Mouse (Mus musculus): ENCODE results near the gene Extl1.

The Extl1 gene

GRCm38 (mm10) chr4:134391636-134392035 lies 8.0 kb upstream of the Extl1 start:
- no peak for DNase-seq (ENCODE audit: low read depth, low spot score)

- DNase-seq (ENCODE audit: low read depth, low spot score) = no peak
These were observed 4.7 kb upstream of the Extl1 start for GRCm38 (mm10) chr4:134388397-134388796.

- DNase-seq (ENCODE audit: low read depth, low spot score) = no peak
These were observed 3.6 kb upstream of the Extl1 start for GRCm38 (mm10) chr4:134387268-134387667.

- DNase-seq (ENCODE audit: low read depth, low spot score) = no peak
These were observed 4.1 kb downstream of the Extl1 start for GRCm38 (mm10) chr4:134379510-134379909.

GRCm38 (mm10) chr4:134378089-134378615 lies 5.5 kb downstream of the Extl1 start:
- no peak for DNase-seq (ENCODE audit: low read depth, low spot score)

GRCm38 (mm10) chr4:134374306-134374705 lies 9.3 kb downstream of the Extl1 start:
- DNase-seq (ENCODE audit: low read depth, low spot score) = no peak

GRCm38 (mm10) chr4:134373295-134373694 lies 10.4 kb downstream of the Extl1 start:
- DNase-seq (ENCODE audit: low read depth, low spot score) = no peak

GRCm38 (mm10) chr4:134372294-134372747 lies 11.3 kb downstream of the Extl1 start:
- DNase-seq (ENCODE audit: low read depth, low spot score) = no peak

- no peak for DNase-seq (ENCODE audit: low read depth, low spot score)
These were observed 12.3 kb downstream of the Extl1 start for GRCm38 (mm10) chr4:134371316-134371855.

- no peak for DNase-seq (ENCODE audit: low read depth, low spot score)
These were observed 12.9 kb downstream of the Extl1 start for GRCm38 (mm10) chr4:134370649-134371221.

GRCm38 (mm10) chr4:134365280-134365679 lies 18.4 kb downstream of the Extl1 start:
- DNase-seq (ENCODE audit: low read depth, low spot score) = no peak

GRCm38 (mm10) chr4:134362586-134362985 lies 21.1 kb downstream of the Extl1 start:
- DNase-seq (ENCODE audit: low read depth, low spot score) = no peak

- no peak for DNase-seq (ENCODE audit: low read depth, low spot score)
These were observed 21.5 kb downstream of the Extl1 start for GRCm38 (mm10) chr4:134362124-134362523.

GRCm38 (mm10) chr4:134361215-134361614 lies 22.4 kb downstream of the Extl1 start:
- DNase-seq (ENCODE audit: low read depth, low spot score) = no peak

- DNase-seq (ENCODE audit: low read depth, low spot score) = no peak
These were observed 24.0 kb downstream of the Extl1 start for GRCm38 (mm10) chr4:134359649-134360048.

GRCm38 (mm10) chr4:134357461-134357771 lies 26.2 kb downstream of the Extl1 start:
- no peak for DNase-seq (ENCODE audit: low read depth, low spot score)

- DNase-seq (ENCODE audit: low read depth, low spot score) = peak; percentile 9
These were observed 26.8 kb downstream of the Extl1 start for GRCm38 (mm10) chr4:134356591-134357460.

- no peak for DNase-seq (ENCODE audit: low read depth, low spot score)
These were observed 27.7 kb downstream of the Extl1 start for GRCm38 (mm10) chr4:134355841-134356452.

- DNase-seq (ENCODE audit: low read depth, low spot score) = no peak
These were observed 29.9 kb downstream of the Extl1 start for GRCm38 (mm10) chr4:134353527-134354409.

- no peak for DNase-seq (ENCODE audit: low read depth, low spot score)
These were observed 30.7 kb downstream of the Extl1 start for GRCm38 (mm10) chr4:134352929-134353328.

- DNase-seq (ENCODE audit: low read depth, low spot score) = no peak
These were observed 31.4 kb downstream of the Extl1 start for GRCm38 (mm10) chr4:134352261-134352707.
